Mouse (Mus musculus) kidney, postnatal 14 days (tissue): ENCODE results near the gene Gm11213.

ENCODE experiments used
- DNase-seq: peaks from one replicate; pipeline ENCODE4 v3.0.0; 2022; ENCODE audit warnings: mixed read lengths

The Gm11213 gene

GRCm38 (mm10) chr4:63579649-63580048 lies 25.4 kb downstream of the Gm11213 start:
- DNase-seq = no peak

DNA sequence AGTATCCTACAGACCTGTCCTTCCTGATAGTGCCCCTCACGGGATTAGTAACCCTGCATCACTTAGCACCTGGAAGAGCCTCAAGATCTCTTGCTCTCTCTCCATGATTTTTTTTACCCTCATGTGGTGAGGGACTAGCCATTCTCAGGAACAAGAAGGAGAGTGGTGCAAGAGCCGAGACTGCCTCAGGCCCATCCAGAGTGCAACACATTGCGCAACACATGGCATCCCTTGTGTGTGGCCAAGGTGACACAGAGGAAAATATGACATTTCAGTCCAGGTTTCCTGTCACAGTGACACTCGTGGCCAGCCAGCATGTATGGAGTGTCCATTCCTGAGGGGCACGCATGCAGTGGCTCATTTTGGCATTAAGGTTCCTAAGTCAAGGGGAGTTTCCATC lies 32.4 kb downstream of the Gm11213 start:
- no peak for DNase-seq

- no peak for DNase-seq
These were observed 34.8 kb downstream of the Gm11213 start for GRCm38 (mm10) chr4:63570208-63570781.

- no peak for DNase-seq
These were observed 35.7 kb downstream of the Gm11213 start for GRCm38 (mm10) chr4:63569322-63569721.

DNA sequence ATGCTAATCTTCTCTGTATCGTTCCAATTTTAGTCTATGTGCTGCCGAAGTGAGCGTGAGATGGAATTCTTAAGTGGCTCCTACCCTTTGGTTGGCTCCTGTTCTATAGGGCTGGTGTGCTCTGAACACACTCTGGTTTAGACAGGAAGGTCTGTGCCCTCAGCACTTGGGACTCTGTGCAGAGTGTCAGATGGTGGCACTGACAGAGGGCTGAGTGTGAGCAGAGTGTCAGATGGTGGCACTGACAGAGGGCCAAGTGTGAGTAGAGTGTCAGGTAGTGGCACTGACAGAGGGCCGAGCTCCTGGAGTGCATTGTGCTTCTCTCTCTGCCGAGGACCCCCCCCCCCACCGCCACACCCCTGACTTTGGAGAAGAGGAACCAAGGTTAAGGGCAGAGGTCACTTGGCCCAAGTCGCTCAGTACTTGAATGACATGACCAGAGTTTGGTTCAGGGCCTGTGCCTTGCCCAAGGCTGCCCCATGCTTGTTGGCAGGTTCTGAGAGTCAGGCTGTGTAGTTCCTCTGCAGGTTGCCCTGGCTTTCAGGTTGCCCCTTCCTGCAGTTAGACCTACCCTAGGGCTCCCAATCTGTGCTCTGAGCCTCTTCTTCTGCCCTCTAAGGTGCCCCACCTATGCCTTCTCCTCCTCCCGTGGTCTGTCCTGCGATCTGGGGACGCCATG lies 37.2 kb downstream of the Gm11213 start:
- no peak for DNase-seq

- no peak for DNase-seq
These were observed 42.3 kb downstream of the Gm11213 start for GRCm38 (mm10) chr4:63562742-63563141.

- DNase-seq = peak; percentile 39
These were observed 43.0 kb downstream of the Gm11213 start for GRCm38 (mm10) chr4:63561861-63562675.

GRCm38 (mm10) chr4:63560079-63560478 lies 45.0 kb downstream of the Gm11213 start:
- no peak for DNase-seq

GRCm38 (mm10) chr4:63559127-63559697 lies 45.8 kb downstream of the Gm11213 start:
- no peak for DNase-seq

DNA sequence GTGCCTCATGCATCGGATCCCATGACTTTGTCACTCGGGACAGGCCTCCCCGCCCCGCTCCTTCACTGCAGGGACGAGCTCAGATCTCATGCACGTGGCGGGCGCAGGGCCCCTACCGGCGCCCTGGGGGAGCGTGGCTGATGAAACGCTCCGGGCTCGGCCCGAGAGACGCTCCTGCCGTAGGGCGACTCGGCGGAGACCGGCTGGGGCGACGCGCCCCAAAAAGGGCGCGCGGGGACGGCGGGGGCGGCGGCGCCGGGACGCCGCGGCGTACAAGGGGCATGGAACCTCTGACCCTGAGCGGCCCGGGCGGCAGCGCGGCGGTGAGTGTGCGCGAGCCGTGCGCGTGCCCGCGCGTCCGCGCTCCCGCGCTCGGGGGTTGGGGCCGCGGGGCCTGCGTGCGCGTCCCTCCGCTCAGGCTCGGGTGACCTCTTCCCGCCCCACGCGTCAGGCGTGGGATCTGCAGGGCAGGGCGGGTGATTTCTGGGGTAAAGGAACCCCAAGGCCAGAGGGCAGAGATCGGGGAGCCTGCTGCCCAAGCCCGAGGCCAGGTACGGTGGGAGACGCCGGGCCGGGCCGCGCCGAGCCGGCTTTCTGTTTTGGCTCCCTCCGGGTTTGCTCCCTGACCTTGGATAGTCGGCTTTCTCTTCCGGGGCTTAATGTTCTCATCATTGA lies 46.5 kb downstream of the Gm11213 start, which contains the start of gene Tmem268:
Gene Tmem268 (plus strand): TSS at position 375 of the 675 bp plus-strand sequence.
- DNase-seq = peak; percentile 86

GRCm38 (mm10) chr4:63557124-63558059 lies 47.7 kb downstream of the Gm11213 start:
- peak; percentile 44 for DNase-seq

GRCm38 (mm10) chr4:63556665-63557064 lies 48.4 kb downstream of the Gm11213 start:
- no peak for DNase-seq

GRCm38 (mm10) chr4:63555111-63555510 lies 50.0 kb downstream of the Gm11213 start:
- DNase-seq = no peak

- no peak for DNase-seq
These were observed 50.4 kb downstream of the Gm11213 start for GRCm38 (mm10) chr4:63554616-63555015.

GRCm38 (mm10) chr4:63553789-63554576 lies 51.1 kb downstream of the Gm11213 start:
- DNase-seq = no peak

- no peak for DNase-seq
These were observed 52.2 kb downstream of the Gm11213 start for GRCm38 (mm10) chr4:63552865-63553264.

- no peak for DNase-seq
These were observed 54.2 kb downstream of the Gm11213 start for GRCm38 (mm10) chr4:63550908-63551307.

GRCm38 (mm10) chr4:63548491-63548890 lies 56.6 kb downstream of the Gm11213 start:
- no peak for DNase-seq

GRCm38 (mm10) chr4:63547799-63548198 lies 57.3 kb downstream of the Gm11213 start:
- DNase-seq = no peak
